Mouse (Mus musculus) layer of hippocampus, adult 8-10 months (tissue): ENCODE results near the gene Olfml2b. TPM values are rescaled to one million over a fixed set of nuclear protein-coding genes. Genes with fewer than 3 reads are reported as not detected.

Source experiments
- DNase-seq, 2 experiments: peaks; one replicate each; pipeline ENCODE4 v3.0.0; 2022; ENCODE audit warnings: low spot score in 2 of 2
- total RNA-seq, 4 experiments: library from RNA; stranded (reverse); gene quantifications; 2 replicates each; pipeline ENCODE4 v1.2.4; 2022

Olfml2b gene
- total RNA-seq, 4 experiments from 2014 or later: 30.1 to 35.7 (median 33.2) TPM

- DNase-seq: no peak
Measured at GRCm38 (mm10) chr1:170731865-170732595, 87.7 kb downstream of the Olfml2b start.

Other genes with a start within 250 kb of the Olfml2b start
- gene Nos1ap, start 54.7 kb upstream of the Olfml2b start, total RNA-seq: 100 to 1,000 TPM; 191 to 254 (median 220) TPM
- 10 to 100 TPM; 44.3 to 51.8 (median 48.5) TPM for gene Atf6, start 223.2 kb downstream of the Olfml2b start, total RNA-seq
- gene Gm26620, start 240.5 kb downstream of the Olfml2b start, total RNA-seq: 1 to 10 TPM in 1 of 4 experiments, under 1 TPM in 1, not detected in 2; 0.68 to 1.3 TPM
- gene Dusp12, start 241.0 kb downstream of the Olfml2b start, total RNA-seq: 10 to 100 TPM; 15.0 to 24.3 (median 19.4) TPM